8 mouse cellular contexts compared by ENCODE assay signal in genomic region chr5:9724956-9725600, GRCm38 (mm10). TPM values are rescaled to one million over a fixed set of nuclear protein-coding genes. Genes with fewer than 3 reads are reported as not detected.
DNase-seq lines count a peak whose midpoint lies in the region; ATAC-seq and TF ChIP-seq lines count a peak whose summit lies in the region.

Gene Grm3 (minus strand): TSS chr5:9725170.

- H3K27me3 ChIP-seq in forebrain, postnatal 0 days (ENCODE audit: insufficient read depth, low read length) = no peaks in the 10 kb centered on the region
- H3K27me3 ChIP-seq in neural tube, embryonic 12.5 days (replicated peaks) = peaks cover 5% of the 10 kb centered on the region; the same call in 1 of the 2 replicates

- peak within 1 kb of the TSS; percentile 84 for H3K27ac ChIP-seq in forebrain, postnatal 0 days (ENCODE audit: low read depth, low read length)
- peak within 1 kb of the TSS; percentile 98 for H3K27ac ChIP-seq in left cerebral cortex, adult 2 months
- H3K27ac ChIP-seq in neural tube, embryonic 12.5 days = no peak within 1 kb of the TSS

- H3K9me3 ChIP-seq in forebrain, postnatal 0 days (ENCODE audit: low read length) = no peaks in the 10 kb centered on the region
- H3K9me3 ChIP-seq in neural tube, embryonic 12.5 days = no peaks in the 10 kb centered on the region

- no peaks in the 10 kb centered on the region for H3K36me3 ChIP-seq in forebrain, postnatal 0 days (ENCODE audit: insufficient read depth)
- no peaks in the 10 kb centered on the region for H3K36me3 ChIP-seq in neural tube, embryonic 12.5 days

- intact Hi-C loops in left cerebral cortex, adult 2 months (cut with DNase I) = loop anchor here (2.0 to 5.0 kb wide), 3 partner anchors 62 to 183 kb away; no protein-coding TSS in a partner anchor

- ATAC-seq in forebrain, postnatal 0 days = peak; percentile 64
- peak; percentile 69 for ATAC-seq in neural tube, embryonic 12.5 days (ENCODE audit: low FRiP score, low read depth)
- no peak; the same call in 1 of the 2 replicates for ATAC-seq in monocyte, adult 5-6 weeks (replicated peaks; ENCODE audit: insufficient number of reproducible peaks, low FRiP score, low TSS enrichment, poor library complexity, severe bottlenecking)

- WGBS in forebrain, postnatal 0 days = under 1% methylated on average over 25 of the region's 25 CpGs
- 1% methylated on average over 25 of the region's 25 CpGs for WGBS in neural tube, embryonic 12.5 days

- H3K4me3 ChIP-seq in forebrain, postnatal 0 days (ENCODE audit: low read depth, low read length) = peak within 1 kb of the TSS; percentile 54
- peak within 1 kb of the TSS; percentile 57 for H3K4me3 ChIP-seq in left cerebral cortex, adult 2 months
- peak within 1 kb of the TSS; percentile 43 for H3K4me3 ChIP-seq in neural tube, embryonic 12.5 days

- peak within 1 kb of the TSS; percentile 94 for H3K4me2 ChIP-seq in forebrain, postnatal 0 days (ENCODE audit: low read depth)
- H3K4me2 ChIP-seq in neural tube, embryonic 12.5 days (replicated peaks) = peak within 1 kb of the TSS; percentile 88

- DNase-seq in layer of hippocampus, adult 11-12 months (ENCODE audit: low spot score) = peak; percentile 21
- DNase-seq in layer of hippocampus, adult 9-10 months (ENCODE audit: low spot score) = no peak
- peak; percentile 24 to 41 for DNase-seq in cerebellum, postnatal 25 days
- DNase-seq in forebrain, postnatal 0 days = peak; percentile 63
- DNase-seq in left cerebral cortex, adult 2 months (ENCODE audit: extremely low spot score in 1 of 2, low spot score in 2 of 2) = peak; percentile 43 to 47
- no peak for DNase-seq in thymus, postnatal 25 days

- H3K4me1 ChIP-seq in forebrain, postnatal 0 days (ENCODE audit: insufficient read depth) = no peaks in the 10 kb centered on the region
- peaks cover 13% of the 10 kb centered on the region; the same call in 1 of the 2 replicates for H3K4me1 ChIP-seq in neural tube, embryonic 12.5 days

- peak within 1 kb of the TSS; percentile 72 for H3K9ac ChIP-seq in forebrain, postnatal 0 days
- peak within 1 kb of the TSS; percentile 64 for H3K9ac ChIP-seq in neural tube, embryonic 12.5 days

- no peak for TF ChIP-seq CTCF in forebrain, postnatal 0 days (IDR thresholded peaks at IDR 0.05; ENCODE audit: low read depth)
- no peak for TF ChIP-seq CTCF in left cerebral cortex, adult 2 months (IDR thresholded peaks at IDR 0.05)

RNA-seq across cellular contexts. Expression of gene Grm3, which starts in this region (rescaled TPM):
- total RNA-seq in forebrain, postnatal 0 days (2014; rRNA removed) = 105 and 150 TPM in 2 replicates
- polyA plus RNA-seq in forebrain, postnatal 0 days (2015; fragmentation: Nextera tagmentation; extraction: Ambion mirVana) = 44.6 and 66.5 TPM in 2 replicates
- total RNA-seq in left cerebral cortex, adult 2 months (2021) = 100 to 1,000 TPM; 118 to 126 TPM
- 6.9 and 7.0 TPM in 2 replicates for polyA plus RNA-seq in neural tube, embryonic 12.5 days (2016; fragmentation: Nextera tagmentation; extraction: Ambion mirVana)
- total RNA-seq in monocyte, adult 5-6 weeks (2017) = not detected in 3 replicates

Comparison
In these comparisons a context has a peak if more than half of its experiments do, and no peak if none do; other contexts are left out.
1. RNA of gene Grm3 (total RNA-seq): 118 to 126 TPM in left cerebral cortex, adult 2 months and 105 to 150 TPM in forebrain, postnatal 0 days; not detected in monocyte, adult 5-6 weeks; every median in the first group is over 100 times any median in the second.
2. DNase-seq: peak in layer of hippocampus, adult 11-12 months (single experiment), cerebellum, postnatal 25 days (2 of 2), forebrain, postnatal 0 days (single experiment) and left cerebral cortex, adult 2 months (2 of 2); none in layer of hippocampus, adult 9-10 months (single experiment) and thymus, postnatal 25 days (single experiment).
3. Peak in every context shown above with its lines, with median percentiles within 50 percentile points of each other: H3K4me3 ChIP-seq.